Mouse (Mus musculus) CH12.LX (cell line): ENCODE data around the gene Reln. TPM values are rescaled to one million over a fixed set of nuclear protein-coding genes. Genes with fewer than 3 reads are reported as not detected.

Experiments used
- DNase-seq: peaks from one replicate; pipeline ENCODE4 v3.0.0-alpha.2; 2013; ENCODE audit errors: extremely low read depth
- H3K27ac ChIP-seq: 2 replicates; pipeline ENCODE4 v1.5.1; 2012; ENCODE audit warnings: low read depth, mild to moderate bottlenecking, control low read depth, moderate library complexity; ENCODE audit not compliant: insufficient read depth
- H3K27me3 ChIP-seq: replicated peaks from 2 replicates; pipeline ENCODE3; 2012; ENCODE audit warnings: inconsistent platforms
- H3K36me3 ChIP-seq, 2 experiments: replicated peaks in 1 of 2; 2 replicates each; pipeline versions ENCODE3 to v1.6.1; 2012; ENCODE audit warnings: inconsistent platforms in 1 of 2, low read length in 1 of 2, mild to moderate bottlenecking in 1 of 2, mixed read lengths in 1 of 2, moderate library complexity in 1 of 2; ENCODE audit not compliant: control insufficient read depth in 1 of 2, insufficient read depth in 1 of 2
- H3K4me1 ChIP-seq, 2 experiments: 2 replicates each; pipeline ENCODE4 v1.6.1; 2012; ENCODE audit warnings: inconsistent platforms in 1 of 2, moderate library complexity in 1 of 2; ENCODE audit not compliant: insufficient read depth in 2 of 2, control insufficient read depth in 1 of 2
- H3K4me2 ChIP-seq: 2 replicates; pipeline ENCODE4 v1.6.1; 2012; ENCODE audit warnings: low read depth, mild to moderate bottlenecking, control low read depth; ENCODE audit not compliant: poor library complexity, insufficient read depth, severe bottlenecking
- H3K4me3 ChIP-seq, 3 experiments: fragments of 150-350 bp in 1 of 3; sonication (generic) in 1 of 3; replicated peaks in 1 of 3; 2 replicates each; pipeline versions ENCODE3 to v1.5.1; 2011 to 2012; ENCODE audit warnings: low read depth in 2 of 3, low read length in 2 of 3, mild to moderate bottlenecking in 2 of 3, moderate library complexity in 2 of 3, control low read depth in 1 of 3, improper control_type of control experiment in 1 of 3, inconsistent platforms in 1 of 3, mixed read lengths in 1 of 3; ENCODE audit not compliant: poor library complexity in 1 of 3
- H3K79me2 ChIP-seq: replicated peaks from 2 replicates; pipeline ENCODE4 v1.6.1; 2012; ENCODE audit warnings: mild to moderate bottlenecking, moderate library complexity; ENCODE audit not compliant: control insufficient read depth, poor library complexity, insufficient read depth, severe bottlenecking; ENCODE audit errors: extremely low read depth
- H3K9ac ChIP-seq: 2 replicates; pipeline ENCODE4 v1.6.1; 2012; ENCODE audit warnings: low read depth, mild to moderate bottlenecking, control low read depth, moderate library complexity; ENCODE audit not compliant: insufficient read depth
- H3K9me3 ChIP-seq: replicated peaks from 2 replicates; pipeline ENCODE3; 2012; ENCODE audit warnings: low read length, inconsistent platforms, mixed read lengths
- BHLHE40 ChIP-seq: IDR thresholded peaks from 2 replicates; pipeline ENCODE4 v1.6.1; 2011; ENCODE audit warnings: mild to moderate bottlenecking, low read depth, low read length, improper control_type of control experiment
- CHD1 ChIP-seq: IDR thresholded peaks from 2 replicates; pipeline ENCODE4 v1.6.1; 2012; ENCODE audit warnings: low read depth, low read length, improper control_type of control experiment, inconsistent platforms
- CTCF ChIP-seq, 2 experiments: IDR thresholded peaks in 1 of 2; conservative IDR thresholded peaks in 1 of 2; 2 replicates each; pipeline ENCODE4 v1.5.1; 2011 to 2012; ENCODE audit warnings: low read depth in 2 of 2, low read length in 2 of 2, improper control_type of control experiment in 1 of 2, inconsistent platforms in 1 of 2, mild to moderate bottlenecking in 1 of 2, moderate library complexity in 1 of 2
- E2F4 ChIP-seq: IDR thresholded peaks from 2 replicates; pipeline ENCODE4 v1.6.1; 2011; ENCODE audit warnings: low read depth, low read length, improper control_type of control experiment; ENCODE audit not compliant: insufficient replicate concordance
- EP300 ChIP-seq: IDR thresholded peaks from 2 replicates; pipeline ENCODE4 v1.6.1; 2011; ENCODE audit warnings: low read length, improper control_type of control experiment
- JUND ChIP-seq: conservative IDR thresholded peaks from 2 replicates; pipeline ENCODE4 v1.6.1; 2011; ENCODE audit warnings: low read depth, low read length, improper control_type of control experiment
- MAFK ChIP-seq: IDR thresholded peaks from 2 replicates; pipeline ENCODE4 v1.6.1; 2011; ENCODE audit warnings: low read length, improper control_type of control experiment; ENCODE audit not compliant: insufficient replicate concordance
- MAX ChIP-seq: IDR thresholded peaks from 2 replicates; pipeline ENCODE4 v1.6.1; 2011; ENCODE audit warnings: low read length, improper control_type of control experiment
- MAZ ChIP-seq: IDR thresholded peaks from 2 replicates; pipeline ENCODE4 v1.6.1; 2012; ENCODE audit warnings: low read depth, mild to moderate bottlenecking, inconsistent platforms, low read length, improper control_type of control experiment, moderate library complexity
- MEF2A ChIP-seq: IDR thresholded peaks from 2 replicates; pipeline ENCODE4 v1.6.1; 2014; ENCODE audit warnings: low read depth, mild to moderate bottlenecking, inconsistent platforms, low read length, improper control_type of control experiment, borderline replicate concordance
- MYC ChIP-seq: IDR thresholded peaks from 2 replicates; pipeline ENCODE4 v1.6.1; 2011; ENCODE audit warnings: low read depth, mild to moderate bottlenecking, improper control_type of control experiment, low read length
- NELFE ChIP-seq: IDR thresholded peaks from 2 replicates; pipeline ENCODE4 v1.6.1; 2011; ENCODE audit warnings: low read depth, low read length, improper control_type of control experiment
- NRF1 ChIP-seq: IDR thresholded peaks from 2 replicates; pipeline ENCODE4 v1.6.1; 2014; ENCODE audit warnings: low read depth, mild to moderate bottlenecking, inconsistent platforms, low read length, improper control_type of control experiment, moderate library complexity
- PAX5 ChIP-seq: IDR thresholded peaks from 2 replicates; pipeline ENCODE4 v1.6.1; 2012; ENCODE audit warnings: low read length, inconsistent platforms, mixed read lengths
- POLR2A ChIP-seq: IDR thresholded peaks from 2 replicates; pipeline ENCODE4 v1.6.1; 2011; ENCODE audit warnings: low read depth, mild to moderate bottlenecking, improper control_type of control experiment, low read length
- RAD21 ChIP-seq: IDR thresholded peaks from 2 replicates; pipeline ENCODE4 v1.6.1; 2011; ENCODE audit warnings: low read depth, mild to moderate bottlenecking, low read length, improper control_type of control experiment, moderate library complexity
- RCOR1 ChIP-seq: conservative IDR thresholded peaks from 2 replicates; pipeline ENCODE4 v1.6.1; 2012; ENCODE audit warnings: low read depth, mild to moderate bottlenecking, inconsistent platforms, low read length, improper control_type of control experiment
- SIN3A ChIP-seq: IDR thresholded peaks from 2 replicates; pipeline ENCODE4 v1.6.1; 2012; ENCODE audit warnings: low read length, improper control_type of control experiment, inconsistent platforms
- SMC3 ChIP-seq: IDR thresholded peaks from 2 replicates; pipeline ENCODE4 v1.6.1; 2011; ENCODE audit warnings: low read depth, low read length, improper control_type of control experiment
- TBP ChIP-seq: conservative IDR thresholded peaks from 2 replicates; pipeline ENCODE4 v1.6.1; 2011; ENCODE audit warnings: low read depth, low read length, improper control_type of control experiment
- TCF12 ChIP-seq: IDR thresholded peaks from 2 replicates; pipeline ENCODE4 v1.6.1; 2014; ENCODE audit warnings: low read depth, mild to moderate bottlenecking, inconsistent platforms, low read length, improper control_type of control experiment
- USF2 ChIP-seq: conservative IDR thresholded peaks from 2 replicates; pipeline ENCODE4 v1.6.1; 2011; ENCODE audit warnings: low read depth, low read length, improper control_type of control experiment
- ZC3H11A ChIP-seq: IDR thresholded peaks from 2 replicates; pipeline ENCODE4 v1.6.1; 2012; ENCODE audit warnings: low read depth, mild to moderate bottlenecking, inconsistent platforms, low read length, improper control_type of control experiment
- ZKSCAN1 ChIP-seq: IDR thresholded peaks from 2 replicates; pipeline ENCODE4 v1.6.1; 2012; ENCODE audit warnings: low read depth, inconsistent platforms, low read length, improper control_type of control experiment, borderline replicate concordance
- ZMIZ1 ChIP-seq: IDR thresholded peaks from 2 replicates; pipeline ENCODE4 v1.6.1; 2012; ENCODE audit warnings: low read depth, mild to moderate bottlenecking, inconsistent platforms, low read length, improper control_type of control experiment
- ZNF384 ChIP-seq: IDR thresholded peaks from 2 replicates; pipeline ENCODE4 v1.6.1; 2012; ENCODE audit warnings: low read depth, low read length, improper control_type of control experiment, inconsistent platforms
- dilution Hi-C: fragments of 300-500 bp; cut with MboI; formaldehyde crosslinking; loops from 2 replicates; pipeline ENCODE4 v1.14.3; 2020; ENCODE audit warnings: low sequenced_read_pairs; ENCODE audit not compliant: extremely low pct_unique_long_range_greater_than_20kb, extremely low pct_ligation_motif_present
- in situ Hi-C: fragments of 300-500 bp; cut with MboI; formaldehyde crosslinking; loops from 3 replicates; pipeline ENCODE4 v1.14.3; 2019; ENCODE audit warnings: low sequenced_read_pairs, low pct_ligation_motif_present, low pct_unique_long_range_greater_than_20kb, mixed read lengths
- polyA plus RNA-seq: library from polyadenylated mRNA; unstranded; fragments of >175 nt; gene quantifications from 2 replicates; pipeline ENCODE4 v1.2.1, GENCODE M21; 2012; ENCODE audit warnings: low read depth; ENCODE audit not compliant: insufficient read length
- total RNA-seq, 2 experiments: library from RNA; depleted of rRNA; stranded (reverse); fragments of 300-350 nt in 1 of 2; fragments of >200 nt in 1 of 2; gene quantifications; 2 replicates each; pipeline ENCODE4 v1.2.3; 2012 to 2014

Gene Reln
- total and polyA plus RNA-seq, 3 experiments: 0.03 to 0.04 TPM; not detected in 1

GRCm38 (mm10) chr5:22327170-22327569 lies 17.3 kb downstream of the Reln start:
- in situ Hi-C loops: no loop called here
- Histone ChIP-seq H3K27me3 (no peaks in the 10 kb centered on the region), H3K79me2 (no peaks in the 10 kb centered on the region), H3K4me2 (no peak overlapping the region), H3K4me3 (no peak overlapping the region), H3K9me3 (no peaks in the 10 kb centered on the region), H3K36me3 (no peaks in the 10 kb centered on the region), H3K4me1 (0 out of 4 replicates have a peak, but pooled peaks cover 0 to 2% of the 10 kb centered on the region in 2 experiments), H3K9ac (no peak overlapping the region), H3K27ac (no peak overlapping the region)
- DNase-seq: peak; percentile 41
- TF ChIP-seq CTCF (conservative IDR thresholded peaks at IDR 0.05 in 1 of 2, IDR thresholded peaks at IDR 0.05 in 1 of 2; ENCODE audit: low read depth in 2 of 2, low read length in 2 of 2) (peak; percentile 64 to 78), ZNF384 (no peak), TCF12 (no peak), E2F4 (no peak), TBP (no peak), MAX (no peak), RAD21 (peak; percentile 46), SMC3 (peak; percentile 54), ZC3H11A (no peak), MAFK (no peak), POLR2A (no peak), EP300 (no peak), USF2 (no peak), PAX5 (no peak), JUND (no peak), RCOR1 (no peak), CHD1 (no peak), NELFE (no peak), NRF1 (no peak), MYC (no peak), ZMIZ1 (no peak), BHLHE40 (no peak), SIN3A (no peak), MEF2A (no peak), MAZ (no peak), ZKSCAN1 (no peak)
- dilution Hi-C loops: no loop called here
